Mouse (Mus musculus): ENCODE data around the gene Gucy2g. TPM values are rescaled to one million over a fixed set of nuclear protein-coding genes. Genes with fewer than 3 reads are reported as not detected.
"Not testable (repeated sequence)": the region's sequence is repeated elsewhere in the genome, so short reads cannot be mapped to it uniquely, and the experiment has no call there.

Gene Gucy2g
- total RNA-seq, 2 experiments from 2014 or later = not detected

GRCm38 (mm10) chr19:55166741-55167140, 74.3 kb downstream of the Gucy2g start:
- no peak for ATAC-seq (replicated peaks; ENCODE audit: poor library complexity, severe bottlenecking)

DNA sequence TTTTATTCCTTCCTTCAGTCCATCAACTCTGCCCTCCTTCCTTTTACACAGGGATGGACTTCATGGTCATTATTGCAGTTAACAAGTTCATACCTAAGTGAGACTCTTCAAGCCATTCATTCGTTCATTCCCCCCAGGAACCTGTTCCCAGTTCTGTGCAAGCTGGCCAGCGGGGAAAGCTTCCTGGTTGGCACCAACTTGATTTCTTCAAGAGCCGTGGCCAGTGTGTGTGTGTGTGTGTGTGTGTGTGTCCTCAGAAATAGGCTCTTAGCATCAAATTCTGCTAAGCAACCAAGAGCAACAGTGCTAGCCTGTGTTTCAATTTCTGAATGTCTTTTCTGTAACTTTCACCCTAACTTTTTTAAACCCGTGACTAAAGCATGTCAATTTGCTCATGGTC, 75.1 kb downstream of the Gucy2g start:
- ATAC-seq (replicated peaks; ENCODE audit: poor library complexity, severe bottlenecking) = no peak

GRCm38 (mm10) chr19:55165183-55165865, 75.7 kb downstream of the Gucy2g start:
- ATAC-seq (replicated peaks; ENCODE audit: poor library complexity, severe bottlenecking) = no peak

- no peak for ATAC-seq (replicated peaks; ENCODE audit: poor library complexity, severe bottlenecking)
Observed at GRCm38 (mm10) chr19:55164162-55164561, 76.9 kb downstream of the Gucy2g start.

- ATAC-seq (replicated peaks; ENCODE audit: poor library complexity, severe bottlenecking) = no peak
Observed at GRCm38 (mm10) chr19:55162271-55162670, 78.8 kb downstream of the Gucy2g start.

DNA sequence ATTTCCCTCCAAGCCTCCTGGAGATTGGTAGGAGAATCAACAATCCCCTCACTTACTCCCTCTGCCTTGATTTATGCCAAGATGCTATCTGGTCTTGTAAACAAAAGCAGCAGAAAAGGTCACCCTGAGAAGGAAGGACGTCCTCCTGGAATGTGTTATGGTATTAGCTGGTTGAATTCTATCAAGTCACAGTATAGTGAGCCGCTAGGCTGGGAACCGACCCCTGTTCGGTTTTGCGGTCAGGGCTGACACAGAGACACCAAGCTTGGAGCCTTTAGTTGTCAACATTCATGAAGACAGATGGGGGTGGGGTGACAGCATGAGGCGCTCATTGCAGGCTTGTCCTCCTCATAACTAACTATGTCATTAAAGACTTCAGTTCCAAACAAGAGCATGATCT, 81.2 kb downstream of the Gucy2g start:
- ATAC-seq (replicated peaks; ENCODE audit: poor library complexity, severe bottlenecking) = no peak

GRCm38 (mm10) chr19:55158606-55159005, 82.4 kb downstream of the Gucy2g start:
- ATAC-seq (replicated peaks; ENCODE audit: poor library complexity, severe bottlenecking) = no peak

GRCm38 (mm10) chr19:55157029-55157428, 84.0 kb downstream of the Gucy2g start:
- ATAC-seq (replicated peaks; ENCODE audit: poor library complexity, severe bottlenecking) = no peak

- no peak for ATAC-seq (replicated peaks; ENCODE audit: poor library complexity, severe bottlenecking)
Observed at GRCm38 (mm10) chr19:55152983-55153382, 88.1 kb downstream of the Gucy2g start.

DNA sequence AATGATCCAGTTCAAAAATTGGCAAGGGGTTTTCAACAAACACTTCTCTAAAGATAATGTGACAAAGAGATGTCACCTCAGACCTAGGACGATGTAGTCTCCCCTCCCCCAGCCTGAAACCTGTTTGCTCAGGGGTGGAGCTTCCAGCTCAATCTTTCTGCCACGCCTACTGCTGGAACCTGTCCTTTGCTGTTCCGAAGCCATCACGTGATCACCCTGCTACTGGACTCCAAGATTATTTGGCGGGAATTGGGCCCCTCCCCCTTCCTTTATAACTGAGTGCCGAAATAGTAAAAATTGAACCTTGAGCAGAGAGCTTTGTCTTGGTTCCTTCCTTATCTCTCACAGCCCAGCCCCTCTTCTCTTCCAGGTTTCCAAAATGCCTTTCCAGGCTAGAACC, 88.8 kb downstream of the Gucy2g start:
- ATAC-seq (replicated peaks; ENCODE audit: poor library complexity, severe bottlenecking) = not testable (repeated sequence)

- ATAC-seq (replicated peaks; ENCODE audit: poor library complexity, severe bottlenecking) = no peak
Observed at GRCm38 (mm10) chr19:55149646-55150045, 91.4 kb downstream of the Gucy2g start.

- ATAC-seq (replicated peaks; ENCODE audit: poor library complexity, severe bottlenecking) = no peak
Observed at GRCm38 (mm10) chr19:55148109-55148508, 92.9 kb downstream of the Gucy2g start.

Other genes starting within 250 kb of the Gucy2g start
- 7.7 and 11.0 TPM in 2 replicates for gene Gpam, start 114.0 kb downstream of the Gucy2g start, total RNA-seq (2014; fragmentation: Nextera tagmentation)
- gene Gpam, start 114.0 kb downstream of the Gucy2g start, total RNA-seq (2017) = 9.0 and 10.7 TPM in 2 replicates
- not detected in 2 replicates for gene Tectb, start 60.5 kb downstream of the Gucy2g start, total RNA-seq (2014; fragmentation: Nextera tagmentation)
- not detected in 2 replicates for gene Tectb, start 60.5 kb downstream of the Gucy2g start, total RNA-seq (2017)
- gene Acsl5, start 10.7 kb upstream of the Gucy2g start, total RNA-seq (2014; fragmentation: Nextera tagmentation) = 68.6 and 120 TPM in 2 replicates
- 127 and 204 TPM in 2 replicates for gene Acsl5, start 10.7 kb upstream of the Gucy2g start, total RNA-seq (2017)
- gene Zdhhc6, start 74.8 kb upstream of the Gucy2g start, total RNA-seq (2014; fragmentation: Nextera tagmentation) = 58.5 and 59.7 TPM in 2 replicates
- 55.1 and 67.3 TPM in 2 replicates for gene Zdhhc6, start 74.8 kb upstream of the Gucy2g start, total RNA-seq (2017)
- 30.8 and 34.4 TPM in 2 replicates for gene Vti1a, start 75.1 kb upstream of the Gucy2g start, total RNA-seq (2014; fragmentation: Nextera tagmentation)
- 29.7 and 31.2 TPM in 2 replicates for gene Vti1a, start 75.1 kb upstream of the Gucy2g start, total RNA-seq (2017)

Data from granulocyte monocyte progenitor cell, adult 5-6 weeks (primary cell).